Mouse (Mus musculus): Measurements from ENCODE around the gene Pmpca.
"Not testable (repeated sequence)": the region's sequence is repeated elsewhere in the genome, so short reads cannot be mapped to it uniquely, and the experiment has no call there.

Gene Pmpca

DNA sequence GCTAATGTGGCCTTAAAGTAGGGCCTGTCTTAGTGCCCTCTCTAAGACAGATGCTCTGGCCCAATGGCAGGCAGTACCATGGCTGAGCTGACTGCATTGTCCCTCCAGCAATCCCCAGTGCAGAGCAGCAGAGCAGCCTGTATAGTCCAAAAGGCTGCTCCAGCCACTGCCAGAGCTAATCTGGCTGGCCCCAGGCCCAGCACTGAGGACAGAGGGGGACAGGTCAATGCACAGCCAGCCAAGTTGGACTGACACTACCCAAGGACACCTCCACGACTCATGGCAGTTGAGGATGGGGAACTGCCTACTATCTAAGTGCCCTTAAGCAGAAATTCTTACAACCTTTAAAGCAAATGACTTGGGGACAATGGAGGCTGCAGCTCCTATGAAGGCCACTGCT lies 20.6 kb upstream of the Pmpca start:
- DNase-seq (ENCODE audit: low read depth, low spot score): no peak

DNA sequence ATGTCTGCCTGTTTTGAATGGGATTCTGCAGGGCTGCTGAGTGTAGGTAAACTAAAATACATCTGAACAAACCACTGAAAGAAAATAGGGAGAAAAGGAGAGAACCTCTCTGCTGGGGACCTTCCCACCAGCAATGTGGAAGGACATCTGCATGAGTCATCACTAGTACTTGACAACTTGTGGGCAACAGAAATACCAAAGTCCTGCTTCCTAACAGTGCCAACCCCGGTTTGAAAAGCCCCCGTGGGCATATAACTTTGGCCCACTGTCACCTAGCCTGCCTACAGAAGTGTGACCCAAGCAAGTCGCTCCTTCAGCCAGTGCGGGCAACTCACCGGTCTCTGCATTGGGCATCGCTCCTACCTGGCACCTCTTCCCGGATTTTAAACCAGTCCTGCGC lies 16.7 kb upstream of the Pmpca start:
- no peak for DNase-seq (ENCODE audit: low read depth, low spot score)

DNA sequence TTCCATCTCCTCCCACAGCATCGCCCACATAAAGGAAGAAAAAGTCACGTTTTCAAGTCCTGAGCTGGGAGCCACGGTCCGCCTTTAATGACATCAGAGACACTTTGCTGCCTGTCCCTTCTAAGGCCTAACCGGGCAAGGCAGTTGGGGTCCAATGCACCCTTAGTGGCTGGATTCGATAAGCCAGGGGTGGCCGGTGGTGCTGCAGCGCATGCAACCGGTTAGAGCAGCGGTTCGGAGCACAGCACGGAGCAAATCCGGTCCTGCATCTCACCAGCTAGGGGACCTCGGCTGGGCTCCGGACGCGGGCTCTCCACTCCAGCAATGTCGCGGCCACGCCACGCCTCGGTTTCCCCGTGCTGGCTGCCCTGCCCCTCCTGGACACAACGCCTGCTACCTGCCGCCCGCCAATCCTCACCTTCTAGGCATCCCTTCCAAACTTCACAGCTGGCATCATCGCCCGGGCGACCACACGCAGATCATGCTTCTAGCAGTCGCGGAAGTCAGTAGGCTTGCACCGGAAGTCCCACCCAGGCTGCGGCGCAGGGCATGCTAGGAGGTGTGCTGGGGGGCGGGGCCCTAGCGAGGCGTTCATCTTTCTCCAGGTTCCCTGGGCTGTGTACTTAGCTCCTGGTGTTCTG lies 8.9 kb upstream of the Pmpca start, which contains the start of gene Snapc4:
Gene Snapc4 (minus strand): TSS at position 523 of the 641 bp plus-strand sequence.
- DNase-seq (ENCODE audit: low read depth, low spot score): peak; percentile 89

- DNase-seq (ENCODE audit: low read depth, low spot score): not testable (repeated sequence)
Measured at GRCm38 (mm10) chr2:26380871-26381270, 8.3 kb upstream of the Pmpca start.

- DNase-seq (ENCODE audit: low read depth, low spot score): no peak
Measured at GRCm38 (mm10) chr2:26387713-26388112, 1.4 kb upstream of the Pmpca start.

DNA sequence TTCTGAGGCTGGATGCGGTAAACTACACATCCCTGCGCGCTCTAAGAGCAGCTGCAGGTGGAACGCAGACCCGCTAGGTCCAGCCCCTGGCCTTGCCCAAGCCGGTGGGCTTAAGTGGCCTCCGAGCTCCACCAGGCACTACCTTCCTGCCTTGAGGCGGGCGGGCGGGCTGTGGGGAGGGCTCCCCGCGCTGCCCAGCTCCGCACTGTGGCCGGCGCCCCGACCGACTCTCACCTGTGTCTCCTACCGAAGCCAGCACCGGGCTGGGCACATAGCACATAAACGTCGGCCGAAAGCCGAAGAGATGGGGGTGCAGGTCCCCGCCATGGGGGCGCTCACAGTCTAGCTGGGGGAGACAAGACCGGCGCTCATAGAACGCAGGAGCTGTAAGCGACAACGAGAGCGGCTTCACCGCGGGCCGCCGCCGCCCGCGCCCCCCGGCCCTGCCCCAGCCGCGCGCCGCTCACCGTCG lies 421 bp upstream of the Pmpca start:
- DNase-seq (ENCODE audit: low read depth, low spot score): no peak

DNA sequence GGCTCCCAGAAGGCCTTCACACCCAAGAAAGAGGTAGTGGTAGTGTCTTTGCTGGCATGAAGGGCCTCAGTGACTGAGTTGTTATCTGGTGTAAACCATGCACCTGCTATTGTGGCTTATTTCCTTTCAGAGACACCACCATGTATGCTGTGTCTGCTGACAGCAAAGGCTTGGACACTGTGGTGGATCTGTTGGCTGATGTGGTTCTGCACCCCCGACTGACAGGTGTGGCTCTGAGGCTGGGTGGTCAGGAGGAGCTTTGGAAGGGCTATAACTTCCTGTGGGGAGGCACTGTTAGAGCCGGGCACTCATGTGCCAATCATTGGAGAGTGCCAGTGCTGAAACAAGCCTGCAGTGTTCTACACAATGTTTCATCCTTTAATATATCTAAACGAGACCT lies 1.8 kb downstream of the Pmpca start:
- DNase-seq (ENCODE audit: low read depth, low spot score): no peak

DNA sequence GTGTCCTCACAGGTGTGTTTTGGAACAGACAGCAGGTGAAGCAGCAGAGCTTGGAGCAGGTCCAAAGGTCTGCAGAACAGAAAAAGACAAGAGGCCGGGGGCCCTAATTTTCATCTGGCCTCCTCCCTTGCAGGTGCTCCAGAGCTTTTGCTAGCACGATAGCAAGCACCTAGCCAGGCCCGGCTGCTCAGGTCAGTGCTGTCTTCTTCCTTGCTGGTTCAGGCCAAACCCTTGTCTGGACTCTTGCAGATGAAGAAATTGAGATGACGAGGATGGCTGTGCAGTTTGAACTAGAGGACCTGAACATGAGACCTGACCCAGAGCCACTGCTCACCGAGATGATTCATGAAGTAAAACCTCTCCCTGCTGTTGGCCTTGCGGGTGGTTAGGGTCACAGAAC lies 2.5 kb downstream of the Pmpca start:
- DNase-seq (ENCODE audit: low read depth, low spot score): no peak

GRCm38 (mm10) chr2:26398978-26399377 lies 9.8 kb downstream of the Pmpca start:
- no peak for DNase-seq (ENCODE audit: low read depth, low spot score)

DNA sequence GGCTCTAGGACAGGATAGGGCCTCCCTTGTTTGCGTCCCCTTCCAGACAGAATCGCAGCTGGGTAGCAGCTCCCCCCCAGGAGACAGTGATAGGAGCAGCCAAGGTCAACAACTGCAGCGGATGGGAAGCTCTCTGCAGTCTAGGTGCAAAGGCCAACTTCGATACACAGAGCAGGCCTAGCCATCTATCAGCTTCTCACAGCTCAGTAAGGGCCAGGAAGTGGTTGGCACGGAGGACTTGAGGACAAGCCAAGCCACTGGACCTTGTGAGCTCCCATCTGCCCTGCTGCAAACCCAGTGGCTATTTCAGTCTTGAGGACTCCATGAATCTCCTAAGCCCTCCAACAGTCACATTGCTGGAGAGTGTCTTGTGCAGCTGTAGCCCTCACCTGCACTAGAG lies 10.5 kb downstream of the Pmpca start:
- DNase-seq (ENCODE audit: low read depth, low spot score): no peak

- DNase-seq (ENCODE audit: low read depth, low spot score): no peak
Measured at GRCm38 (mm10) chr2:26400296-26400695, 11.2 kb downstream of the Pmpca start.

DNA sequence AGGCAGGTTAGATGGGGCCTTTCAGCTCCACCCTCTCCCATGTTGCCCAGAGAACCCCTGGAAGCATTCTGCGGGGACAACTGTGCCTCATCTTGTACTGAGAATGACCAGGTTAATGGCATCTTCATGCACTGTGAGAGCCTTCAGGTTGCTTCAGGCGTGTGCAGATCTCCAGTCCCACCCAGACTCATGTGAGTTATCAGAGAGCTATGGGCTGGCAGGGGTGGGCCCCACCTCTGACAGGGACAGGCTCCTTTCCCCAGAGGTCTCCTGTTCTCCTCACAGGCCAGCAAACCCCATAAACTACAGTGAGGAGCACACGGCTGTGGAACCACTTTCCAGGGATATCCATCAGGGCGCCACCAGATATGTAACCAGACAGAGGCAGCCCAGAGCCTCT lies 11.9 kb downstream of the Pmpca start:
- DNase-seq (ENCODE audit: low read depth, low spot score): no peak

DNA sequence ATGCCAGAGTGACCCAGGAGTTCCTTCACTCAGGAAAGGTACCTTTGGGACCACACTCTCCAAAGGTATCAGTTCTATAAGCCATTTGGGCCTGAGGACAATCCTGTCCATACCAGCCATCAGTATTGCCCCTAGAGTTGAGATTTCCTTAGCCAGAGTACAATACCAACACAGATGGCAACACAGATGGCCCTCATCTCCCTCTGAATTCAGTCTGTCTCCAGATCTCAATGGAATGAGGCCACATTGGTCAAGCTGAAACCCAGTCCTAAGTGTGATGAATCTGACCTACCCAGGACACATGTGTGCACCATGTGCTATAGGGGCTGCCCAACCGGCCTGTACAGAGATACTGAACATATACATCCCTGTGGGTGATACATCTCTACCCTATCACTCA lies 13.1 kb downstream of the Pmpca start:
- no peak for DNase-seq (ENCODE audit: low read depth, low spot score)

GRCm38 (mm10) chr2:26403306-26403705 lies 14.2 kb downstream of the Pmpca start:
- DNase-seq (ENCODE audit: low read depth, low spot score): no peak

DNA sequence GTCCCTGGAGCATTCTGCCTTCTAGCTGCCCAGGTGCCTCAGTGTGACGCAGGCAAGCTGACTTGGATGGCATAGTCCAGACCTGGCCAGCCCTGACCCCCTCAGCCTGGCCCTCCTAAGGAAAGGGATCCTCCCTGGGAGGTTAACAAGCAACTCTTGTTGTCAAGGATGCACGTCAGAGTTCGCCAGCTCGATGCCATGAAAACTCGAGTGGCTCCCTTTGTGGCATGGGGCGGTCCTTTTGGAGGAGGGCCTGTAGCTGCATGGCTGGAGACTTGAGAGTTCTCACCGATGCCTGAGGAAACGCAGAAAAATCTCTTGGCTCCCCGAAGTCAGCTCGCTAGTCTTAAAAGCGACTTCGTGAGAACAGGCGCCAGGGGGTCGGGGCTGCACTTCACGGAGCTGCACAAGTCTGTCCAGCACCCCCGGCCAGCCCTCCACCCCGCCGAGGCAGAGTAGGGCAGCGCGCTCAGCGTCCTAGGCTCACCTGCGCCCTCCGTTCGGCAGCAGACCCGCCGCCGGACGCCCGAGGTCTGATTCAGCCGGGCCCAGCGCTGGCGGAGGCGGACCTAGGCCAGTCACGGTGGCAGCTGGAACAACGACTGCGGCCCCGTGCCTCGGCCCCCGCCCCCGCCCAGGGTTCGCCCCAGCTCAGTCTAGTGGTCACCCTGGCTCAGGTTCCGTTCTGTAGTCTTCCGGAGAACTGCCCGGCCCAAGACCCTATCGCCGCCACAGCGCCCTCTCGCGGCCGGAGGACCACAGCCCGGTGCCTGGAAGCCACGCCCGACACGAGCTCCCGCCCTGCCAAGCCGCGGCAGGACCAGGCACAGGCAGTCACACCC lies 19.6 kb downstream of the Pmpca start, which contains the start of gene Inpp5e:
Gene Inpp5e (minus strand): TSS at position 689 of the 842 bp plus-strand sequence.
- DNase-seq (ENCODE audit: low read depth, low spot score): peak; percentile 90

DNA sequence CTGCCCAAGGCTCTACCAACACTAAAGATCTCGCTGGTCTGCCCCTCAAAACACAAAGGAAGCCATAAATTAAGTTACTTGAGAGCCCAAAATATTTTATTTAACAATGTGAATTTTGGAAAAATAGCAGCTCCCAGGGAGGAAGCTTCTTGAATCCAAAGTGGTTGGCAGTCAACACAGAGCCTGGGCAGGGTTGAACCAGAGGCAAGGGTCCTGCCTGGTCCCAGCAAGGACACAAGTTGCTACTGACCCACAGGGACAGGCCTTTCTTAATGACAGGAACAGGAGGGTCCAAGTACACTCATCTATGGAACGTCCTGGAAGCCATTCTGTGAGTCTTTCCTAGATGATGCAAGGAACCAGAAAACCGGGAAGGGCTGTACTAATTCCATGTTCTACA lies 20.2 kb downstream of the Pmpca start:
- DNase-seq (ENCODE audit: low read depth, low spot score): no peak

DNA sequence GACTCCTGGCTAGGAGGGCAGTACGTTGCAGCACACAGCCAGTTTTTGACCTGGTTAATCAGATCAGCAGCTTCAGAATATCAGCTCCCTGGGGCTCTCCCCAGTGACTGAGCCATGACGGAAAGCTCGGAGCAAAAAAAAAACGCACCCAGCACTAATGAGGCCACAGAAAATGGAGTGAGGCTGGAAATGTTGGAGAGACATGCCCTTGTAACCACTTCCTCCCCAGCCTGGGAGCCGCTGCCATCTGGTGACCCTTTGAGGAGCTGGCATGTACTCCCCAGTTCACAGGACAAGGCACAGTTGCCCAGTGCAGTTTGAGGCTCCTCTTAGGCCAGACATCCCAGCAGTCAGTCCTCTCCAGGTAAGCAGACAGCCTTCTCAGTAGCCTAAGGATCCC lies 21.0 kb downstream of the Pmpca start:
- DNase-seq (ENCODE audit: low read depth, low spot score): peak; percentile 22

DNA sequence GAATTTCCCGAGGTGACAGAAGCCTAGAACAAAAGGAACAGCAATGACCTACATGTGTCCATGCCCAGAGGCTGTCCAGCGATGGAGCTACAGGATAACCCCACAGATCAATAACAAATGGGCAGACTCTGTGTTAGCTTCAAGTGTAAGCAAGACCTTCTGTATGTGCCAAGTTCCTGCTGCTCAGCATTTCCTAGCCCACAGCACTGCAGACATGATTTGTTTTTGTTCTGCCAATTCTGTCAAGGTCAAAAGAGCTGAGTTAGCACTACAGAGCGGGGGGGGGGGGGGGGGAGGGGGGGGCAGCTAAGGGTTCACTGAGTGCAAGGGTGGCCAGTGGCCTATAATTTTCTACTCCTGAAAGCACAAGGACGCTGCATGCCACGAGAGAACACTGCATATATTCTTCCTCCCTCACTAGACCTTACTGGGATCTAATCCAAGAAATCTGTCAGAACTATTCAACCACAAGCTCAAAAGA lies 21.8 kb downstream of the Pmpca start:
- DNase-seq (ENCODE audit: low read depth, low spot score): no peak

DNA sequence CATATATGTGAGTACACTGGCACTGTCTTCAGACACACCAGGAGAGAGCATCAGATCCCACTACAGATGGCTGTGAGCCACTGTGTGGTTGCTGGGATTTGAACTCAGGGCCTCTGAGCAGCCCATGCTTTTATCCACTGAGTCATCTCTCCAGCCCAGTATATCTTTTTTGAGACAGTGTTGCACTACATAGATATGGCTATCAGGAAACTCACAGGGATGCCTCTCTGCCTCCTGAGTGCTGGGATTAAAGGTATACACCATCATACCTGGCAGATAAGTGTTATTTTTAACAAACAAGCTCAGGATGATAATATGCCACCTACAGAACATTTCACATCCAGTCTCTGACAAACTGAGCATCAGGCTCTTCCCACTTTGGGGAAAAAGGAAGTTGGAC lies 27.9 kb downstream of the Pmpca start:
- DNase-seq (ENCODE audit: low read depth, low spot score): no peak

DNA sequence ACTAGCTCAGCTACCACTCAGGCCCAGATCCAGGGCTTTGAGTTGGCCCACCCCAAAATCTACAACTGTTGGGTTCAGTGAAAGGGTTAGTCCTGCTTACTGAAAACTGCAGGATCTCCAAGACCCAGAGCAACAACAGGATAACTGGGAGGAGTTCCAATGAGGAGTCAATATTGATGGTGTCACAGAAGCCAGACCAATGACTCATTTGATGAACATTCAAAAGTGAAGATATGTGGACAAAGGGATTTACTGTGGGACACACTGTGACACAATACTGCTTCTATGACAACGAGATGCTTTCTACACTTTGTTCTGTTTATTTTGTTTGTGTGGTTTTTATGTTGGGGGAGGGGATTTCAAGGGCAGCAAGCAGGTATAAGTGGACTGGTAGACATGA lies 29.0 kb downstream of the Pmpca start:
- no peak for DNase-seq (ENCODE audit: low read depth, low spot score)

DNA sequence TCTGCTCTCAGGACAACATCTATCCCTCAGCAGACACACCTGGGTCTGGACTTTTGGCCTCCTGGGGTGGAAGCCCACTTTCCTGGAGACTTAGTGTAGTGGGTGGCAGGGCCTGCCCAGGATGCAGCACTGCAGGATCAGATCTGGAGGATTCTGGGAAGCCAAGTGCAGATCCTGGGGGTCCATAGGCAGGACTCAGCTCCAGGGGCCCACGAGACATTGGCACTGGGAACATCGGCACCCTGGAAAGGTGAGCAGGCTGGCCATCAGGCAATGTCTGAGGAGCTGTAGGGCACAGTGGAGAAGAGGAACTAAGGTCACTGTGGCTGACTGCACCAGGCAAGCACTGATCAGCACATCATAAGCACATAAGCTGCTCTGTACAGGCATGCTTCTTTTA lies 32.8 kb downstream of the Pmpca start:
- no peak for DNase-seq (ENCODE audit: low read depth, low spot score)

- no peak for DNase-seq (ENCODE audit: low read depth, low spot score)
Measured at GRCm38 (mm10) chr2:26423086-26423485, 33.9 kb downstream of the Pmpca start.

DNA sequence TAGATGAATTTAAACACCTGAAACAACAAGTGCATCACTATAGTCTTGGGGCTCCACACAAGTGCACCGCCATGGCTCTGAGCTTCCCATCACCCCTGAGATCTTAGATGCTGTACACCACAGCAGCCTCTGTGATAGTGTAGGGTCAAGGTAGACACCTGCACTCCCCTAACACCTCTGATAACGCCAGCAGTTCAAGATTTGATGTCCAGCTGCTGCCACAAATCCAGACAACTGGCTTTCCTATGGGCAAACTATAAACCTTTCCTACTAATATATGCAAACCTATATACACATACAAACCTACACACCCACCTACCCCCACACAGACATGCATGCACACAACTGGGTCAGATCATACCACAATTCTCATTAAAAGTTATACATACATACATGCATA lies 35.4 kb downstream of the Pmpca start:
- DNase-seq (ENCODE audit: low read depth, low spot score): no peak

All from ES-CJ7 (cell line).